Mouse (Mus musculus) G1E-ER4 (cell line): Measurements from ENCODE around the gene Aste1. TPM values are rescaled to one million over a fixed set of nuclear protein-coding genes. Genes with fewer than 3 reads are reported as not detected.

Experiments used
- GATA1 ChIP-seq: IDR thresholded peaks from one replicate; pipeline ENCODE4 v1.8.0; 2012; ENCODE audit warnings: low read length, inconsistent platforms
- polyA plus RNA-seq: library from polyadenylated mRNA; stranded (reverse); fragments of >175 nt; gene quantifications from 2 replicates; pipeline ENCODE4 v1.2.3, GENCODE M21; 2012

Gene Aste1
- polyA plus RNA-seq, 1 experiment: 3.3 TPM

GRCm38 (mm10) chr9:105408549-105408948 lies 13.4 kb downstream of the Aste1 start:
- TF ChIP-seq GATA1: no peak

- no peak for TF ChIP-seq GATA1
These were observed 63.8 kb downstream of the Aste1 start for GRCm38 (mm10) chr9:105459032-105459431.

GRCm38 (mm10) chr9:105461496-105461895 lies 66.3 kb downstream of the Aste1 start:
- TF ChIP-seq GATA1: no peak

Other genes starting within 250 kb of the Aste1 start
- not detected in 2 replicates for gene Nek11, start 132 bp downstream of the Aste1 start, polyA plus RNA-seq
- 16.0 and 22.5 TPM in 2 replicates for gene Atp2c1, start 131.9 kb downstream of the Aste1 start, polyA plus RNA-seq
- 6.8 and 8.8 TPM in 2 replicates for gene Pik3r4, start 247.6 kb downstream of the Aste1 start, polyA plus RNA-seq